Mouse (Mus musculus) midbrain, embryonic 14.5 days (tissue): Measurements from ENCODE around the gene Heatr5a. TPM values are rescaled to one million over a fixed set of nuclear protein-coding genes. Genes with fewer than 3 reads are reported as not detected.
A peak's percentile ranks its signal among the peaks of the same experiment; 100 is the strongest.

Experiments used
- ATAC-seq: fragments of 200-750 bp; cut with Nextera tagmentation; 2 replicates; pipeline ENCODE4 v1.8.0; 2017; ENCODE audit warnings: moderate number of reproducible peaks, moderate library complexity; ENCODE audit not compliant: low FRiP score, low TSS enrichment
- DNase-seq: peaks from one replicate; pipeline ENCODE4 v3.0.0-alpha.2; 2015
- H3K27ac ChIP-seq: fragments of 300-500 bp; sonication (generic); replicated peaks from 2 replicates; pipeline ENCODE4 v1.5.1; 2014; ENCODE audit warnings: mild to moderate bottlenecking, low read depth, low read length, moderate library complexity
- H3K27me3 ChIP-seq: fragments of 300-500 bp; sonication (generic); 2 replicates; pipeline ENCODE4 v1.6.1; 2014; ENCODE audit warnings: low read length, control low read depth, mixed read lengths; ENCODE audit not compliant: control insufficient read depth, insufficient read depth
- H3K36me3 ChIP-seq: fragments of 300-500 bp; sonication (generic); 2 replicates; pipeline ENCODE4 v1.6.1; 2014; ENCODE audit warnings: low read length, control low read depth; ENCODE audit not compliant: control insufficient read depth, insufficient read depth
- H3K4me1 ChIP-seq: fragments of 300-500 bp; sonication (generic); 2 replicates; pipeline ENCODE4 v1.6.1; 2014; ENCODE audit warnings: mild to moderate bottlenecking, antibody characterized with exemption, low read length, control low read depth; ENCODE audit not compliant: control insufficient read depth, insufficient read depth
- H3K4me2 ChIP-seq: fragments of 300-500 bp; sonication (generic); 2 replicates; pipeline ENCODE4 v1.6.1; 2014; ENCODE audit warnings: mild to moderate bottlenecking, low read length, moderate library complexity
- H3K4me3 ChIP-seq: fragments of 300-500 bp; sonication (generic); replicated peaks from 2 replicates; pipeline ENCODE4 v1.5.1; 2014; ENCODE audit warnings: low read depth, low read length
- H3K9ac ChIP-seq: fragments of 300-500 bp; sonication (generic); replicated peaks from 2 replicates; pipeline ENCODE4 v1.6.1; 2014; ENCODE audit warnings: mild to moderate bottlenecking, low read length, moderate library complexity
- H3K9me3 ChIP-seq: fragments of 300-500 bp; sonication (generic); 2 replicates; pipeline ENCODE4 v1.6.1; 2016; ENCODE audit warnings: low read length, control low read depth, mixed read lengths; ENCODE audit not compliant: control insufficient read depth
- WGBS: fragments of 180-500 bp; shearing (Covaris S2); extraction: QIAGEN DNeasy Blood & Tissue Kit; methylation state at CpG from one replicate; pipeline ENCODE4 v1.1.7; 2014; 5-methylcytosine and 5-hydroxymethylcytosine counted together
- polyA plus RNA-seq: library from polyadenylated mRNA; unstranded; fragments of >200 nt; fragmentation: Nextera tagmentation; extraction: Ambion mirVana; gene quantifications from 2 replicates; pipeline ENCODE4 v1.2.1, GENCODE M21; 2014

Heatr5a gene
- 6.0 and 7.6 TPM in 2 replicates for polyA plus RNA-seq

DNA sequence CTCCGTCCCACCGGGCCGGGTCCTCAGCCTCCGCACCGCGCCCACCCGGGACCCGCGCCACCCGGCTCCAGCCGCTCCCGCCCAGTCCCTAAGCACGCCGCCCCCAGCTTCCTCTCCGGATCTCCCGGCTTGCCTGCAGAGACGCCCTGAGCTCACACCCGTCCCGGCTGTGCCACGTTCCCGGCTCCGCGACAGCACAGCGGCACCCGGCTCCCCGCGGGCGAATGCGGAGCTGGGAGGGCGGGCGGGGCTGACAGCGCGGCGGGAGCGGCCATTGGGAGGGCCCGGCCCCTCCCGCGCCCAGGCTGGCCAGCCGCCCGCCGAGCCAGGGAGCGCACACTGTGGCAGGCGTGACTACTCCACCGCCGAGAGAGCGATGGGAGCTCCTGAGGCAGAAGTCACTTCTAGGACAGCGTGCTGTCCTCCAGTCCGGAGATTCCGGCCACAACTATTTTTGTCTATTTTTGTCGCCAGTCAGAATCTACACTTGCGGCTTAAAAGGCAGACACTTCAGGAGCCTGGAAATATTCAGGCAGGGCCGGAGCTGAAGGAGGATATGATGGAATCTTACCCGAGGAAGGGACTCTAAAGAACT lies at the start of gene Heatr5a:
TSS of gene Heatr5a (minus strand) at position 252 of the 595 bp plus-strand sequence.
- H3K9ac ChIP-seq: peak within 1 kb of the TSS; percentile 84
- peaks cover 3% of the 10 kb centered on the region; the same call in 1 of the 2 replicates for H3K4me1 ChIP-seq
- peak within 1 kb of the TSS; percentile 96 for H3K4me3 ChIP-seq
- no peaks in the 10 kb centered on the region for H3K9me3 ChIP-seq
- DNase-seq (peak; percentile 94), ATAC-seq (peak; percentile 96)
- H3K27me3 ChIP-seq: no peaks in the 10 kb centered on the region
- peak within 1 kb of the TSS; percentile 86 for H3K27ac ChIP-seq
- 1% methylated on average over 52 of the region's 53 CpGs for WGBS
- H3K36me3 ChIP-seq: no peaks in the 10 kb centered on the region
- peak within 1 kb of the TSS; percentile 78 for H3K4me2 ChIP-seq

DNA sequence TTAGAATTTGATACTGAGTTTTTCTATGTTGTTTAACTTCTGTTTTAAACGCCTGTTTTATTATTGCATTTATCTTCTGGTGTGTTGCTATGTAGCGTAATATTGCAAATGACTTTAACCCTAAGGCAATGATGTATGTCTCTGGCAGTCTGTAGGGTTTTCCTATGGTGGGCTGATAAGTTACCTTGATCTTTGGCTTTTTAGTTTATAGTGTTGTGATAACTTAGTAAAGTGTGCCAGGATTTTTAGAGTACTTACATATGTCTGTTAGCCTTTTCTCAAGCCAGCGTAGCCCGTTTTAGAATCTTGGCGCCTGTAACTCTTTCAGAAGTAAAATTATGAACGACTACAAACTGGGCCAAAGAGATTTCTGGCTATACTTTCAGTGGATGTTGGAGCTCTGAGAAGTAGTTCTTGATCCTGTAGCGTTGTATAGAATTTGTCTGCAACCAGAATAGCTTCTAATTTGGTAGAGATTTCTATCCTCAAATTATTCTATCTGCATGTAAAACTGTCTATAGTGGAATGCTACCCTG lies 43.4 kb upstream of the Heatr5a start:
- Histone ChIP-seq H3K27ac (no peak overlapping the region), H3K27me3 (no peaks in the 10 kb centered on the region), H3K36me3 (no peaks in the 10 kb centered on the region), H3K4me3 (no peak overlapping the region), H3K4me2 (no peak overlapping the region), H3K4me1 (no peaks in the 10 kb centered on the region), H3K9me3 (no peaks in the 10 kb centered on the region), H3K9ac (no peak overlapping the region)
- 93% methylated on average over 7 of the region's 7 CpGs for WGBS
- ATAC-seq (no peak), DNase-seq (no peak)

DNA sequence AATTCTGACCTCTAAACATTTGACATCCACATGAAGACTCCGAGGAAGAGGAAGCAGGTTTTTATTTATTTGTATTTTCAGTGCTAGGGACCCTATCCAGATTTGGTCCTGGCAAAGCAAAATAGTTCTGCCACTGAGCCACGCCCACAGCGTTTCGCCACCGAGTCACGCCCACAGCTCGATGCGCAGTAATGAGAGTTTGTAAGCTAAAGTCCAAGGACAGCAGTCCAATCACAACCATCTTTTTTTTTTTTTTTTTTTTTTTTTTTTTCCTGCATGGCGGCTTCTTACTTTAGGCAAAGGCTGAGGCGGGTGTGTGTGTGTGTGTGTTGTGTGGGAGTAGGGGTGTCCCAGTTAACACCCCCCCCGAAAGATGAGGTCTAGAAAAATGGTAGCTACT lies 42.9 kb upstream of the Heatr5a start:
- Histone ChIP-seq H3K4me2 (no peak overlapping the region), H3K9me3 (no peaks in the 10 kb centered on the region), H3K4me3 (no peak overlapping the region)

GRCm38 (mm10) chr12:52013274-52013673 lies 42.2 kb upstream of the Heatr5a start:
- Histone ChIP-seq H3K4me2 (no peak overlapping the region), H3K4me1 (no peaks in the 10 kb centered on the region), H3K9me3 (no peaks in the 10 kb centered on the region), H3K4me3 (no peak overlapping the region), H3K27me3 (no peaks in the 10 kb centered on the region), H3K27ac (no peak overlapping the region), H3K36me3 (no peaks in the 10 kb centered on the region), H3K9ac (no peak overlapping the region)
- ATAC-seq (no peak), DNase-seq (no peak)
- 77% methylated on average over 9 of the region's 9 CpGs for WGBS

More for the DNA sequence above, 42.9 kb upstream of the Heatr5a start:
- DNase-seq (no peak), ATAC-seq (no peak)
- no peak overlapping the region for H3K9ac ChIP-seq
- no peaks in the 10 kb centered on the region for H3K27me3 ChIP-seq
- 90% methylated on average over 11 of the region's 11 CpGs for WGBS
- no peaks in the 10 kb centered on the region for H3K36me3 ChIP-seq
- no peaks in the 10 kb centered on the region for H3K4me1 ChIP-seq
- no peak overlapping the region for H3K27ac ChIP-seq

- Histone ChIP-seq H3K27ac (no peak overlapping the region), H3K27me3 (no peaks in the 10 kb centered on the region), H3K4me2 (no peak overlapping the region), H3K9ac (no peak overlapping the region), H3K36me3 (no peaks in the 10 kb centered on the region), H3K4me1 (no peaks in the 10 kb centered on the region), H3K4me3 (no peak overlapping the region), H3K9me3 (no peaks in the 10 kb centered on the region)
- no peak for ATAC-seq
- 78% methylated on average over 8 of the region's 8 CpGs for WGBS
- no peak for DNase-seq
These were observed 41.0 kb upstream of the Heatr5a start for GRCm38 (mm10) chr12:52012159-52012558.

GRCm38 (mm10) chr12:52010630-52010961 lies 39.5 kb upstream of the Heatr5a start:
- DNase-seq: peak; percentile 87
- Histone ChIP-seq H3K27ac (0 out of 2 replicates have a peak overlapping the region, but pooled peaks have one; percentile 46), H3K27me3 (no peaks in the 10 kb centered on the region), H3K4me2 (peak overlapping the region; percentile 45), H3K36me3 (no peaks in the 10 kb centered on the region), H3K4me1 (no peaks in the 10 kb centered on the region), H3K9ac (no peak overlapping the region), H3K4me3 (peak overlapping the region; percentile 11), H3K9me3 (no peaks in the 10 kb centered on the region)
- no peak for ATAC-seq
- 60% methylated on average over 2 of the region's 2 CpGs for WGBS

GRCm38 (mm10) chr12:52009928-52010629 lies 39.0 kb upstream of the Heatr5a start:
- H3K4me2 ChIP-seq: peak overlapping the region; percentile 45
- no peaks in the 10 kb centered on the region for H3K36me3 ChIP-seq
- DNase-seq (peak; percentile 57), ATAC-seq (no peak)
- peak overlapping the region; percentile 14; the same call in 1 of the 2 replicates for H3K27ac ChIP-seq
- no peaks in the 10 kb centered on the region for H3K9me3 ChIP-seq
- no peak overlapping the region for H3K9ac ChIP-seq
- H3K4me3 ChIP-seq: peak overlapping the region; percentile 11
- H3K4me1 ChIP-seq: no peaks in the 10 kb centered on the region
- H3K27me3 ChIP-seq: no peaks in the 10 kb centered on the region
- 24% methylated on average over 15 of the region's 15 CpGs for WGBS

- 48% methylated on average over 5 of the region's 5 CpGs for WGBS
- DNase-seq: no peak
- H3K9ac ChIP-seq: peak overlapping the region; percentile 65; the same call in 1 of the 2 replicates
These were observed 35.5 kb upstream of the Heatr5a start for GRCm38 (mm10) chr12:52006633-52006994.

More at GRCm38 (mm10) chr12:52006633-52006994, 35.5 kb upstream of the Heatr5a start:
- H3K9me3 ChIP-seq: no peaks in the 10 kb centered on the region
- 0 out of 2 replicates have a peak overlapping the region, but pooled peaks have one; percentile 68 for H3K27ac ChIP-seq
- peak; percentile 55 for ATAC-seq
- H3K4me2 ChIP-seq: peak overlapping the region; percentile 70
- H3K4me1 ChIP-seq: no peaks in the 10 kb centered on the region
- H3K36me3 ChIP-seq: no peaks in the 10 kb centered on the region
- peak overlapping the region; percentile 67 for H3K4me3 ChIP-seq
- H3K27me3 ChIP-seq: no peaks in the 10 kb centered on the region
